Mouse (Mus musculus): ENCODE measurements around the gene Ttyh1.

GRCm38 (mm10) chr7:4141648-4142325 lies 22.6 kb downstream of the Ttyh1 start:
- TF ChIP-seq CTCF (IDR thresholded peaks at IDR 0.05) (no peak), EP300 (IDR thresholded peaks at IDR 0.05) (no peak)
